Mouse (Mus musculus) kidney, adult 18-20 months (tissue): ENCODE results near the gene Selenbp2.
"Not testable (repeated sequence)": the region's sequence is repeated elsewhere in the genome, so short reads cannot be mapped to it uniquely, and the experiment has no call there.

ENCODE experiments used
- DNase-seq: peaks from one replicate; pipeline ENCODE4 v3.0.0; 2021

Gene Selenbp2

DNA sequence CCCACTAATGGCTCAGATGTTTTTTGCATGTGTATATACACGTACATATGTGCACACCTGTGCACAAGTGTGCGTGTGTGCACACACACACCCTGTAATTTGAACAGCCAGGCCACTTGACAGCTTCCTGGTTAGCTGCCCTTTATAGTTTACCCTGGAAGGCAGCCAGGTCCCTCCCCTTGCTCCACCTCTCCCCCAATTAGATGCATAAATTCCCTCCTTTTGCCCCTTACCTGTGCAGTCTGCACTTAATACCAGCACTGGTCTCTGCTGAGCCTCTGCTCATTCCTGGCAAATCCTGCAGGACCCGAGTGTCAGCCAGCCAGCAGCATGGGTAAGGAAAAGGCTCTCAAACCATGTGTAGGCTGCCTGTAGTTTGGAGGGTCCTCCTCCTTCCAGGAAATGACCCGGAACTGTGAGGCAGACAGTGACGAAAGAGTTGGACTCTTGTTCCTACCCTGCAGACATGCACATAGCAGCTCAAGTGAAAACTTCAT, at the start of gene Selenbp2:
Gene Selenbp2, plus strand, starts transcription at position 228 of the 497 bp plus-strand sequence.
- DNase-seq, result peak; percentile 72

DNA sequence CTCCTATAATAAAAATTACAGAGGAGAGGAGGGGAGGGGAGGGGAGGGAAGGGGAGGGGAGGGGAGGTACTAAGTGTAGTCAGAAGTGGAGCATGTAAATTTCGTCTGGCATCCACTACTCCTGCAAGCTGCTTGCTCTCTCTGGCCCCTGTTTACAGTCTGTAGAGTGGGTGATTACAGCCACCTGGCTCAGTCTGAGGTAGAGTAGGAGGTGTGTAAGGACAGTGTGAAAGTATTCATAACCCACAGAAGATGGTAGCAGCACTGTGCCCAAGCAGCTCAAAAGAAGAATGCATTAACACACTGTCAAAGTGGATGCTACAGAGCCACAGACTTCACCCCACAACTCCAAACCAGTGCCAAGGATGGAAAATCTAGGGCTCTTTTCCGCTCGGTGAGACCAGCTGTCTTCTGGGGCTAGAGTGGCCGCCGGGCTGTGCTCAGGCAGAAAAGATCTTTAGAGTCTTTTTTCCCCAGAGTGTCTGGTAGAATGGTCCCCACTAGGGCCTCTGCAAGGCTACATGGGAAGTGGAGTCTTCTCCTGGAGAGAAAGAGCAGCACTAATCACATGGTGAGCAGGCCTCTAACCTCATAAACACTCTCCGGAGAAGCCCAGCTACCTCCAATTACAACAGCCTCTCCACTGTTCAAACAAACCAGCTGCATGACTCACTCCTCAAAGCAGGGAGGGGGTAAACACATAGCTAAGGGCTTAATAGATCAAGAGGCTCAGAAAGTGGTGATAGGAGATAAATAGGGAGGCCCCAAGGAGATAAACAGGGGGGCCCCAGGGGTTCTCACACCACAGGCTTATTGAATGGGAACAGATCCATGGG, 44.4 kb upstream of the Selenbp2 start:
- no peak for DNase-seq

DNA sequence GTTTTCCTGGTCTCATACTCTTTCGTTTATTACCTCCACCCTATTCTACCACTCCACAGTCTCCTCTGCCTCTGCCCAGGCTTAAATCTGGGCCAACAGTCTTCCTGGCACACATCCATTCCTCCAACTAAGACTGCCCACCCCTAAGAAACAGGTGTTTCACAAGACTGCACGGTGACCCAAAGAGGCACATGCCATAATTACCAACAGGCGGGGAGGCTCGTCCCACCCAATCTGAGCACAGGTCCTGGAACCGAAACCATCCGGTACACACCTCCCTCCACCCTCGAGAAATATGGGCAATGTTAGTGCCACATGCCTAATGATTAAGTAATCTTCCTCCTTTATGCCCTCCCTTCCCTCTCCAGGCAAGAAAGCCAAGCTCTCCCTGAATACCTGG, 42.9 kb upstream of the Selenbp2 start:
- DNase-seq, result no peak

DNA sequence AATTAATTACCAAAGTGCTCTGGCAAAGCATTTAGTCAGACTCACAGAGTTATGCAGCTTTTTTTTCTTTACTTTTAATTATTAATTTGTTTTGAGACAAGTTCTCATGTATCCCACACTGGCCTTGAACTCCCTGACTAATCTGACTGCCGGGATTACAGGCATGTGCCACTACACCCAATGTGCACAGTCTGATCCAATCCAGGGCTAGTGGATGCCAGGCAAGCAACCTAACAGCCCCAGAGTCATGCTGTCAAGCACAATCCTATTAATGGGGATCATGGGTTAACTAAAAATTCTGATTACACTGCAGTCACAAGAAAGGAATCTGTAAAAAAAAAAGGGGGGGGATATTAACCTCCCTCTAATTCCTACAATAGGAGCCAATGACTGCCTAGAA, 39.4 kb upstream of the Selenbp2 start:
- DNase-seq, result not testable (repeated sequence)

DNA sequence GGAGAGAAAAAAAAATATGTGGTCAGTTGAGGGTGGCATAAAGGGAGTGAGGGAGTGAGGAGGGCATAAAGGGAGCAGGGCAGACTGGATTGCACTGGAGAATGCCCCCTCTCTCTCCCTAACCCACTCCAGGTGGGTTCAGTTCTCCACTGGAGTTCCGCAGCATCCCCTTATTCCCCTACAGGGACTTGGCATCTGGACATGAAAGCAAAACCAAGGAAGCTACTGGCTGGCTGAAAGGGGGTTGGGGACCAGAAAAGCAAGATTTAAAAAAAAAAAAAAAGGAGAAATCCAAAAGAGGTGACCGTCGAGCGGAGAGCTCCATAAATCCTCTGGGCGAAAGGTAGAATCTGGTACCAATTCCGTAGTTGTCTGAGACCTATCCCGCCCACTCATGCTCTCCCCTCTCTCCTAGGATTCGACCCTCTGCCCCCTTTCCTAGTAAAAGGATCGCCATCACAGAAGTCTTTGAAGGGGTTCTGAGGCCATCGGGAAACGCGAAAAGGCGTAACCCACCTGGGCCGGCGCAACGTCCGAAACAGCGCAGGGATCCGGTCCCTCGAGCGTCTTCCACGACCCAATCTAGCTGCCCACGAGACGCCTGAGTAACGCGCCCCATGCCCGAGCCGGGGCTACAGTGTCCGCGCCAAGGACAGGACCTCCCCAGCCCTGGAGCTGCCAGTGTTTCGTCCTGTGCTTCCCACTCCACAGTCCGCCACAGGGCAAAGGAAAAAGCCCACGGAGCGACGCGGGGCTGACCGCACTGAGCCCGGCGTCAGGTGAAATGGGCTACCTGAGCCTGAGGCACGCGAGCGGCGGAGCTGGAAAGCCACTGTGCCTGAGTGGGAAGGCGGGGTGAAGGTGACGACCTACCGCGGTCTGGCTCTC, 35.3 kb upstream of the Selenbp2 start:
- not testable (repeated sequence) for DNase-seq

DNA sequence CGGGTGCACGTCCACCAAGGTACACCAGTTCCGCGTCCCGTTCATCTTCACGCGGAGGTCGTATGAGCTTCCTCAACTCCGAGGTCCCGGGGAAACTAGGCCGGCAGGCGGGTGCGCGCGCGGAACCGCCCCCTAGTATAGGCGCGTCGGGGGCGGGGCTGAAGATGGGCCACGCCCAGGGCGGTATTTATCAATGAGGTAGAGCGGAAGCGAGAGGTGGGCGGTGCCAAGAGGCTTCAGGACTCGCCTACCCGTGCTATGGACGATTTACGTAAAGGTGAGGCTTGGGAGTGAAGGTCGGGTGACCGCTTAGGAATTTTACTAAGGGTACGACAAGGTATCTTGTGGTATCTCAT, 34.6 kb upstream of the Selenbp2 start, which contains the start of gene Tuft1:
Gene Tuft1, minus strand, starts transcription at position 133 of the 356 bp plus-strand sequence.
- DNase-seq, result peak; percentile 87

DNA sequence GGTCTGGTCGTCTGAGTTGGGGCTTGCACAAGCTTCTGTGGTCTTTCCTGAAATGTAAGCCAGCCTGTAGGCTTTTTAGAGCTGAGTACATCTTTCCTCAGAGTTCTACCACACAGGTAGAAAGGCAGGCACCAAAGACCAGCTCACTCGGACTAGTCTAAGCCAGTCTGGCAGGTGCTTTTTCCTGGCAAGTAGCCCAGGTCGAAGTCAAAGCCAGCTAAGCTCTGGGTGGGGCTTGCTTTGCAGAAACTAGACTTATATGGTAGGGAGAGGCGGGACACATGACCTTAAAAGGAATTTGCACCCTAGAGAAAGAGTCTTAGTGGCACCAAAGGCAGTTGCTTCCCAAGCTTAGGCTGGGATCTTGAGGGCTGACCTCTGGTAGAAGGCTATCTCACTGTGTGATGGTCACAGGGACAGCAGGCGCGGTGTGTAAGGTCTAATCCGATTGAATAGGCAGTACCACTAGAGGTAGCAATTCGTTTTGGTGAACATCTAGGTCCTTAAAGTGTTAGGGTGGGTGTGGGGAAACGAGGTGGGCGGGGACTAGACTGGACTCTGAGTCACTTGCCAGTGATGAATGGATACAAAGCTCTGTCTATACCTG, 34.1 kb upstream of the Selenbp2 start:
- peak; percentile 57 for DNase-seq

DNA sequence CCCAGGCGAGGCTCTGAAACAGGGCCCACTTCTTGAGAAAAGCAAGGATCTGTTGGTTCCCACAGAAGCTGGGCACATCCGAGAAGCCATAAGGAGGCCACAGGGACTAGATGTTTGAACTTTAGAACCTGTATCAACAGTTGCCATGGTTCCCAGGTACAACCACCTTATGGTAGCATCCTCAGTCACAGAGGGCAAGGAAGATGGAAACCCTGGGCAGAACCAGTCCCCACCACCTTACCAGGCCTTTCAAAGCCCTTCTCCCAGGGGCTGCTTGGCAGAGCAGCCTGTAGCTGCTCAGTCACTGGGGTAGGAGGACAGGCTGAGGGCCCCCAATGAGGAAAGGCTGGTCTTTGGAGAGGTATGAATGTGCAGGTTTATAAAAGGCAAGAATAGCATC, 32.5 kb upstream of the Selenbp2 start:
- not testable (repeated sequence) for DNase-seq

DNA sequence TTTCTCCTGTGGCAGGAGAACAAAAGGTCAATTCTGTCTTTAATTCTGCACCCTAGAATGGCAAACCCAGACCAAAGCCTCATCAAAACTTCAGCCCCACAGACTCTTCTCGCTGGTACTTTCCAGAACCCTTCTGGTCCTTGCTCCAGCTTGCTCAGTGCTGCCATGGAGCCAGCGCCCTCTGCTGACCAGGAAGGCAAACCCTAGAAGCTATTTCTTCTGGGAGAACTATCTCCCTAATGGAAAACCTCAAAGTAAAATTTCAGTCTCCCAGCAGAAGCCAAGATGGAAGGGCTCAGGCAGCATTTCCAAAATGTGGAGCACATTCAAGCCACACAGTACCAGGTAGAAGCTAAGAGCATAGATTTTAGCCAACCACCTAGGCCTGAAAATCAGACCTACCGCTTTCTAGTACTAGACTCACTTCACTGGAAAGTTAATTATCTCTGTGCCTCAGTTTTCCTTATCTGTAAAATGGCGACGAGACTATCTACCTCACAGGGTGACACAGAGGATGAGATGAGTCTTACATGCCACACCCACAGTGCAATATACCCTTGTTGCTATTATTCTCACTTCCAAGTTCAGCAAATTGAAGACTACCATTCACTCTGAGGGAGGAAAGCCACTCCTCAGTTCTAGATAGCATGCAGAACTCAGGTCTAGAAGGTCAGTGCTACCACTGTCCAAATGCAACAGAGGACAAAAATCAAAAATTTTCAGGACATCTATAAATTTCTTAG, 28.1 kb upstream of the Selenbp2 start:
- not testable (repeated sequence) for DNase-seq

DNA sequence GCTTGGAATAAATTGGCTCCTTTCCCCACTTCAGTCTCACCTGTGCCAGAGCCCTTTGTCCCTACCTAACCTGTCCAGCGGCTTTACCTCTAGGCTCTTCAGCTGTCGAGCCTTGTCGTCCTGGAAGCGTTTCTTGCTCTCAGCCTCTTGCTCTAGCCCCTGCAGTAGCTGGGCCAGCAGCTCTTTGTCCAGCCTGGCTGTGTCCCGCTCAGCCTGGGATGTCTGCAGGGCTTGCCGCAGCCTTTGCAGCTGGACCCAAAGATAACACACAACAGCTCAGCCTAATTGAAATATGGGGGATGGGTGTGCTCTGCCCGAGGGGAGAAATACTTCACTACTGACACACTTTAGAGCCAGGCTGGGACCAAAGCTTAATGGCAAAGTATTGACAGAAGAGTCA, 27.5 kb upstream of the Selenbp2 start:
- DNase-seq, result not testable (repeated sequence)

DNA sequence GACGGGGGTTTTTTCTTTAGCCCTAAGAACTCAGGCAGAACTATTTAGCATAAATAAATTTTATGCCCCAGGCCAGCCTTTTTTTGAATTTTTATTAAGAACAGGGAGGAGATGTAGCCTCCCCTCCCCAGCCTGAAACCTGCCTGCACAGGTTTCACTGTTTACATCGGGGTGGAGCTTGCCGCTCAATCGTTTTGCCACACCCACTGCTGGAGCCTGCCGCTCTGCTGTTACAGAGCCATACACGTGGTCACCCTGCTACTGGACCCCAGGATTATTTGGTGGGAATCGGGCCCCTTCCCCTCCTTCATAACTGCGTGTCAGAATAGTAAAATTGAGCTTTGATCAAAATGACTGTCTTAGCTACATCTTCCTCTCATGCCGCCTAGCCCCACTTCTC, 18.3 kb upstream of the Selenbp2 start:
- not testable (repeated sequence) for DNase-seq

DNA sequence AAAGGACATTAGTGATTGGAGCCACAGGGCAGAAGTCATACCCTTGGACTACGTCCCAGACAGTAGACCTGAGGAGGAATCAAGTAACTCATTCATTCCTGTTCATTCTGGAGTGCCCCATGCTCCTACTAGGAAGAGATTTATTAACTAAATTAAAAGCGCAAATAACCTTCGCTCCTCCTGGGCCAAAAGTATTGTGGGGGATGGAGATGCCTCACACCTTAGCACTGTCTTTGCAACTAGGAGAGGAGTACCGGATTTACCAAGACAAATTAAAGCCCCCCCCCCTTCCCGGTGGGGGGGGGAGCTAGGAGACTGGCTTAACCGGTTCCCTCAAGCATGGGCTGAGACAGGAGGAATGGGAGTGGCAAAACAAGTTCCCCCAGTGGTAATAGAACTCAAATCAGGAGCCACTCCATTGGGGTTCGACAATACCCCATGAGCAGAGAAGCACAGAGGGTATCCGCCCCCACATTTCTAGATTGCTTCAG, 14.0 kb upstream of the Selenbp2 start:
- peak; percentile 57 for DNase-seq

DNA sequence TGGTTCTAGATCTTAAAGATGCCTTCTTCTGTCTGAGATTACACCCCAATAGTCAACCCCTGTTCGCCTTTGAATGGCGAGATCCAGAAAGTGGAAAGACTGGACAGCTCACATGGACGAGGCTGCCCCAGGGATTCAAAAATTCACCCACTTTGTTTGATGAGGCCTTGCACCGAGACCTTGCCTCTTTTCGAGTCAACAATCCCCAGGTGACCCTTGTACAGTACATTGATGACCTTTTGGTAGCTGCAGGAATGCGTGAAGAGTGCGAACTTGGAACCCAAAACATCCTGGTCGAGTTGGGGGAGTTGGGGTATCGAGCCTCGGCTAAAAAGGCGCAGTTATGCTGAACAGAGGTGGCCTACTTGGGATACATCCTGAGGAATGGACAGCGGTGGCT, 13.3 kb upstream of the Selenbp2 start:
- not testable (repeated sequence) for DNase-seq

DNA sequence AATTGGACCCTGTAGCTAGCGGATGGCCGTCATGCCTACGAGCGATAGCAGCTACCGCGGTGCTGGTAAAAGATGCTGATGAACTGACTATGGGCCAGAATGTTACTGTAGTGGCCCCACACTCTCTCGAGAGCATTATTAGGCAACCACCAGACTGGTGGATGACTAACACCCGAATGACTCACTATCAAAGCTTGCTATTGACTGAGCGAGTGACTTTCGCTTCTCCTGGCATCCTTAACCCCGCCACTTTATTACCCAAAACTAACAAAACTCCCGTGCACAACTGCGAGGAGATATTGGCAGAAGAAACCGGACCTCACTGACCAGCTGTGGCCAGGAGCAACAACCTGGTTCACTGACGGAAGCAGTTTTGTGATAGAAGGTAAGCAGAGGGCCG, 12.6 kb upstream of the Selenbp2 start:
- no peak for DNase-seq

DNA sequence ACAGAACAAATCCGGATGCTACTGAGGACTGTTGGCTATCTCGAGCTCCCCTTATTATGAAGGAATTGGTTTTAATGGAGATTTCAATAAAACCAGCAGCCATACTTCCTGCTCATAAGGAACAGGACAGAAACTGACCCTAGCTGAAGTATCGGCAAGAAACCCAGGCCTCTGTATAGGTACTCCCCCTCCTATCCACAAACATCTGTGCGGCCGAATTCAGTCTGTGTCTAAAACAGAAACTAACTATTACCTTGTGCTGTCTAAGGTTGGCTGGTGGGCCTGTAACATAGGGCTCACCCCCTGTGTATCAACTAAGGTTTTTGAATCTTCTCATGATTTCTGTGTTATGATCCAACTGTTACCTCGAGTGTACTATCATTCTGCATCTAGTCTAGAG, 9.7 kb upstream of the Selenbp2 start:
- no peak for DNase-seq

DNA sequence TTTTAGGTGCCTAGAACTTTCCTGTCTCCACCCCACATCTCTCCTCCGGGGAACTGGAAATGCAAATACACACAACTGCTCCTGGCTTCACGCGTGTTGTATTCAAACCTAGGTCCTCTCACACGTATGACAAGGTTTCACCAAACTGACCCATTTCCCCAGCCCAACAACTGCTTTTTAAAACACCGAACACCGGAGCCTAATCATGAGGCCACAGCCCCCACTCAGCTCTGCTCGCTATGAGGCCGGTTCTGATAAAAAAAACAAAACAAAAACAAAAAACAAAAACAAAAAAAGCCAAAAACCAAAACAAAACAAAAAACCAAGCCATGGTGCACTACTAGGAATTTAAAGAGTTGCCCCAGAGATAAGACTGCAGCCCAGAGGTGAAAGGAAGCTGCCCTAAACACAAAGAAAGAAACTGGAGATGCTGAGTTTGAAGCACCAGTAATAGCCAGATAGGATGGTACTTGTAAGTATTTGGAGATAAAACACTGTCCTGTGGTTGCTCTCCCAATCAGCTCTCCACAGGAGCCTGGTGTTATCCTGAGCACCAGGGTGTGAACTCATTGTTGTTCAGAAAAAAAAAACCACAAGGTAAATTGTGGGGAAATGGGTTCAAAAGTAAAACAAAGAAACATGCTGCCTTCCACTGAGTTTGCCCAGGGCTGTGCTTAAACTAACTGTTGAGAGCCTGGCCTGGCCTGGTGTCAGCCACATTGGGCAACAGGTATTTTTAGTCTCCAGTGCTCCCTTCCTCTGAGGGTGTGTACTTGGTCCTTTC, 7.2 kb upstream of the Selenbp2 start:
- not testable (repeated sequence) for DNase-seq

DNA sequence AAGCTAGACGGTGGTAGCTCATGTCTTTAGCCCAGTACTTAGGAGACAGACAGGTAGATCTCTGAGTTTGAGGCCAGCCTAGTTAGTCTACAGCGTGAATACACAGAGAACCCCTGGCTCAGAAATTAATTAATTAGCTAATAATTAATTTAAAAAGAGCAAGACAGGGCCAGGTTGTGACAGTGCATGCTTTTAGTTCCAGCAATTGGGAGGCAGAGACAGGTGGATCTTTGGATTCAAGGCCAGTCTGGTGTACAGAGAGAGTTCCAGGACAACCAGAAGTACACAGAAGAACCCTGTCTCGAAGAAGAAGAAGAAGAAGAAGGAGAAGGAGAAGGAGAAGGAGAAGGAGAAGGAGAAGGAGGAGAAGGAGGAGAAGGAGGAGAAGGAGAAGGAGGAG, 4.7 kb upstream of the Selenbp2 start:
- DNase-seq, result not testable (repeated sequence)

DNA sequence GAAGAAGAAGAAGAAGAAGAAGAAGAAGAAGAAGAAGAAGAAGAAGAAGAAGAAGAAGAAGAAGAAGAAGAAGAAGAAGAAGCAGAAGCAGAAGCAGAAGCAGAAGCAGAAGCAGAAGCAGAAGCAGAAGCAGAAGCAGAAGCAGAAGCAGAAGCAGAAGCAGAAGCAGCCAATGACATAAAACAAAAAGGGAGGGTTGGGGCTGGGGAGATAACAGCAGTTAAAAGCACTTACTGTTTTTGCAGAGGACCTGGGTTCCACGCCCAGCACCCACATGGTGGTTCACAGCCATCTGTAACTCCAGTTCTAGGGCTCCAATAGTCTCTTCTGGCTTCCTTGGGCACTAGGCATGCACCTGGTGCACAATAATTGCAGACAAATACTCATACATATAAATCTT, 4.2 kb upstream of the Selenbp2 start:
- not testable (repeated sequence) for DNase-seq

DNA sequence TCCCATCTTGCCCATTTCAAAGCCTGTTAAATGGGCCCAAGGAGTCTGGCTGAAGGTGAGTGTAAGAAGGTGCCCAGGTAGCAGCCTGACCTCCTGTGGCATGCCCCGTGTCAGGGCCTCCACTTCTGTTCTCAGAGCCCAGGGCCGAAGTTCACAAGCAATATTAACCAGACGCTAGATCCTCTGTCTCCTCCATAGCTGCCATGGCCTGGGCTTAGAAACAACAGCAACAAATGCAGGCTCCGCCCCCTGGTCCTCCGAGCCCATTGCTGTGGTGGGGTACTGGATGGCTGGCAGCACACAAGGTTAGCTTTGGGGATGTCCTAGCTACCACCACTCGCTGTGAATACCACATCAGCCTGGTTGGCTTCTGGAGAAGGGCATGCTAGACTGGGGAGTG, 3.2 kb upstream of the Selenbp2 start:
- not testable (repeated sequence) for DNase-seq

DNA sequence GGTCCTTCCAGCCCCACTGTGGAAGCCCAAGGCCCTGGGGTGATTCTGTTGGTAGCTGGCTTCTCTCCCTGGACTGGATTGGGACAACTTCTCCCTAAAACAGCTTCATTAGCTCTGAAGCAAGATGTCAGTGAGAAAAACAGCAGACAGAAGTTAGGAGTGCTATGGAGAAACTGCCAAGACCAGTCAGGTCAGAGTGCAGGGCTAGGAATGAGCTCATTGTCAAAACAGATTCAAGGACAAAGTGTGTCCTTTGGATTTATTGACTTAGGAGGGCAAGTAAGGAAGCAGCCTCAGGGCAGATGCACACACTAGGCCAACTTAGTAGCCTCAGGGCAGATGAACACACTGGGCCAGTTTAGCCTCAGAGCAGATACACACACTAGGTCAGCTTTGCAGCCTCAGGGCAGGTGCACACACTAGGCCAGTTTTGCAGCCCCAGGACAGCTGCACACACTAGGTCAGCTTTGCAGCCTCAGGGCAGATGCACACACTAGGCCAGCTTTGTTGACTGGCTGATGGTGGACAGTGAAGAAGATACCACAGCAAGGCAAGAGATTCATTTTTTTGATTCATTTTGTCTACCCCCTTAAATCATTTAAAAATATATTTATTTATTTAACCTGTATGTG, 2.6 kb upstream of the Selenbp2 start:
- peak; percentile 47 for DNase-seq

DNA sequence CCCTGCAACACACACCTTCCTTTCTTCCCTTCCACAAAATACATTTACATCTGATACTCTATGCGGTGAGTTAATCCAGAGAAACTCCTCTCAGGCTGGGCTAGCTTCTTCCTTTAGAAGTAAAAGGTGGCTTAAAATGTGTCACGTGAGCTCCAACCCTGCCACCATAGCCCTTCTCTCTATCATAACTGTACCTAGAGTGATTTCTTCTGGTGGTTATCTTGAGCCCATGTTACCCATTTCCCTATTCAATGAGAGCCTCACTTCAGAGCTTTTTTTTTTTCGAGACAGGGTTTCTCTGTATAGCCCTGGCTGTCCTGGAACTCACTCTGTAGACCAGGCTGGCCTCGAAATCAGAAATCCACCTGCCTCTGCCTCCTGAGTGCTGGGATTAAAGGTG, 1.7 kb upstream of the Selenbp2 start:
- DNase-seq, result not testable (repeated sequence)
